Mouse (Mus musculus) midbrain, embryonic 16.5 days (tissue): ENCODE results near the gene Tchp. TPM values are rescaled to one million over a fixed set of nuclear protein-coding genes. Genes with fewer than 3 reads are reported as not detected.

Experiments
- ATAC-seq: fragments of 200-750 bp; cut with Nextera tagmentation; 2 replicates; pipeline ENCODE4 v1.8.0; 2017; ENCODE audit warnings: moderate TSS enrichment
- H3K27ac ChIP-seq: fragments of 300-500 bp; sonication (generic); 2 replicates; pipeline ENCODE4 v1.5.1; 2014; ENCODE audit warnings: mild to moderate bottlenecking, low read length, mixed read lengths
- H3K27me3 ChIP-seq: fragments of 300-500 bp; sonication (generic); 2 replicates; pipeline ENCODE4 v1.6.1; 2014; ENCODE audit warnings: low read depth, low read length, mixed read lengths; ENCODE audit not compliant: control insufficient read depth, insufficient read depth
- H3K36me3 ChIP-seq: fragments of 300-500 bp; sonication (generic); 2 replicates; pipeline ENCODE4 v1.6.1; 2014; ENCODE audit warnings: mild to moderate bottlenecking, low read length, moderate library complexity, mixed read lengths; ENCODE audit not compliant: control insufficient read depth, insufficient read depth
- H3K4me1 ChIP-seq: fragments of 300-500 bp; sonication (generic); 2 replicates; pipeline ENCODE4 v1.6.1; 2014; ENCODE audit warnings: mild to moderate bottlenecking, low read length, mixed read lengths; ENCODE audit not compliant: control insufficient read depth, insufficient read depth
- H3K4me2 ChIP-seq: fragments of 300-500 bp; sonication (generic); 2 replicates; pipeline ENCODE4 v1.6.1; 2014; ENCODE audit warnings: mild to moderate bottlenecking, low read length, mixed read lengths
- H3K4me3 ChIP-seq: fragments of 300-500 bp; sonication (generic); 2 replicates; pipeline ENCODE4 v1.5.1; 2014; ENCODE audit warnings: low read depth, mild to moderate bottlenecking, low read length, moderate library complexity, mixed read lengths
- H3K9ac ChIP-seq: fragments of 300-500 bp; sonication (generic); 2 replicates; pipeline ENCODE4 v1.6.1; 2014; ENCODE audit warnings: low read depth, low read length, mixed read lengths
- H3K9me3 ChIP-seq: fragments of 300-500 bp; sonication (generic); replicated peaks from 2 replicates; pipeline ENCODE4 v1.6.1; 2014; ENCODE audit warnings: mild to moderate bottlenecking, low read length, mixed read lengths; ENCODE audit not compliant: control insufficient read depth, poor library complexity, severe bottlenecking
- WGBS: fragments of 180-500 bp; shearing (Covaris S2); extraction: QIAGEN DNeasy Blood & Tissue Kit; methylation state at CpG from one replicate; pipeline ENCODE4 v1.1.7; 2014; 5-methylcytosine and 5-hydroxymethylcytosine counted together
- polyA plus RNA-seq: library from polyadenylated mRNA; unstranded; fragments of >200 nt; fragmentation: Nextera tagmentation; extraction: Ambion mirVana; gene quantifications from 2 replicates; pipeline ENCODE4 v1.2.1, GENCODE M21; 2015

Gene Tchp
- polyA plus RNA-seq, 1 experiment from 2014 or later, result 17.5 TPM

DNA sequence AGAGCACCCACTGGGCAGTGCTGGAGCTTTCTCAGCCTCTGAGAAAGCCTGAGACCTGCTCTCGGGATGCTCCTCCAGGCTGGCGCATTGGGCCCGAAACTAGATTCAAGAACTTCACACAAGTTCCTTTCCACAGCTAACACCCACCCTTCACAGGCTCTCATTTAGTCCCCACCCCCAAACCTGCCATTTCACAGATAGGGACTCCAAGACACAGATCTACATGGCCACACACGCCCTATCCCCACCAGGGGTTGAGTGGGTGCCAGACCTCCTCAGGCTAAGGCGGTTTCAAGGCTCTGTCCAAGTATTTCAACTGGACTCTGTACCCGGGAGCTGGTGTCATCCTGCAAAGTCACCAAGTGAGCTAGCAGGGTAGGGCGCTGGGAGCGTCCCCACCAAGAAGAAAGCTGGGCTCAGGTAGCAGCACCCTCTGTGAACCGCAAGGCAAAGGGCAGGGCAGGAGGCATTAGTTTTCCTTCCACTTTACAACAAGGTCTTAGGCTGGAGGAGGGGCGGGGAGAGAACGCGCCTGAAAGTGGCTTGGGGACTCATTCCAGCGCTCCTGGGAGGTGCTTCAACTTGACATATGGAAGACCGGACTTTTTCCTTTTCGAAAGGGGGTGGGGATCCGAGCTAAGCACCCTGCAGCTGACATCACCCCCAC lies 17.7 kb upstream of the Tchp start:
- Histone ChIP-seq H3K27me3 (no peaks in the 10 kb centered on the region), H3K4me3 (peak overlapping the region; percentile 88), H3K27ac (no peak overlapping the region), H3K9me3 (no peaks in the 10 kb centered on the region), H3K4me2 (peak overlapping the region; percentile 90), H3K9ac (peak overlapping the region; percentile 93), H3K4me1 (peaks cover 12% of the 10 kb centered on the region), H3K36me3 (no peaks in the 10 kb centered on the region)
- 21% methylated on average over 16 of the region's 16 CpGs for WGBS
- ATAC-seq, result no peak

- Histone ChIP-seq H3K4me3 (peak within 1 kb of the TSS; percentile 88), H3K4me1 (peaks cover 12% of the 10 kb centered on the region), H3K36me3 (no peaks in the 10 kb centered on the region), H3K27ac (no peak within 1 kb of the TSS), H3K9ac (peak within 1 kb of the TSS; percentile 93), H3K27me3 (no peaks in the 10 kb centered on the region), H3K4me2 (peak within 1 kb of the TSS; percentile 90), H3K9me3 (no peaks in the 10 kb centered on the region)
- peak; percentile 97 for ATAC-seq
- 4% methylated on average over 75 of the region's 75 CpGs for WGBS
These were observed 16.7 kb upstream of the Tchp start, which contains the start of gene Gltp for GRCm38 (mm10) chr5:114690633-114691567. Gene Gltp, minus strand, starts transcription at chr5:114690984.

DNA sequence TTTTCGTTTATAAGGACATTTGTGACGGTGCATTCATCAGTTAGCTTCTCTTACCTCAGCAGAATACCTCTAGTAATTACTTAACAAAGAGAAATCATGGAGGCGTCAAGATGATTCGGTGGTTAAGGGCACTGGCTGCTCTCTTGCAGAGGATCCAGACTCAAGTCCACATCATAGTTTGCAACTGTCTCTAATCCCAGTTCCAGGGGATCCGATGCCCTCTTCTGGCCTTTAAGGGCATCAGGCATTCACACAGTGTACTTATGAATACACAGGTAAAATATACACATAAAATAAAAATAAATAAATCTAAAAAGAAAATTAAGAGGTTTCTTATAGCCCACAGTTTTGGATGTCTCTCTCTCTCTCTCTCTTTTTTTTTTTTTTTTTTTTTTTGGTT lies 11.8 kb upstream of the Tchp start:
- Histone ChIP-seq H3K9ac (no peak overlapping the region), H3K36me3 (no peaks in the 10 kb centered on the region), H3K4me1 (peaks cover 4% of the 10 kb centered on the region), H3K27me3 (no peaks in the 10 kb centered on the region), H3K9me3 (no peaks in the 10 kb centered on the region), H3K27ac (no peak overlapping the region), H3K4me2 (no peak overlapping the region), H3K4me3 (no peak overlapping the region)
- WGBS, result 71% methylated on average over 5 of the region's 5 CpGs
- ATAC-seq, result no peak

- H3K27ac ChIP-seq, result no peak overlapping the region
- no peaks in the 10 kb centered on the region for H3K27me3 ChIP-seq
- H3K9ac ChIP-seq, result no peak overlapping the region
- 89% methylated on average over 17 of the region's 17 CpGs for WGBS
- ATAC-seq, result no peak
- no peak overlapping the region for H3K4me2 ChIP-seq
- H3K36me3 ChIP-seq, result no peaks in the 10 kb centered on the region
- no peaks in the 10 kb centered on the region for H3K4me1 ChIP-seq
- no peak overlapping the region for H3K4me3 ChIP-seq
- no peaks in the 10 kb centered on the region for H3K9me3 ChIP-seq
These were observed 10.6 kb upstream of the Tchp start for GRCm38 (mm10) chr5:114696939-114697338.

GRCm38 (mm10) chr5:114698044-114698746 lies 9.4 kb upstream of the Tchp start:
- no peak for ATAC-seq
- Histone ChIP-seq H3K27me3 (no peaks in the 10 kb centered on the region), H3K4me2 (no peak overlapping the region), H3K9ac (no peak overlapping the region), H3K9me3 (no peaks in the 10 kb centered on the region), H3K36me3 (no peaks in the 10 kb centered on the region), H3K4me1 (no peaks in the 10 kb centered on the region), H3K4me3 (no peak overlapping the region), H3K27ac (no peak overlapping the region)
- WGBS, result 80% methylated on average over 19 of the region's 19 CpGs

DNA sequence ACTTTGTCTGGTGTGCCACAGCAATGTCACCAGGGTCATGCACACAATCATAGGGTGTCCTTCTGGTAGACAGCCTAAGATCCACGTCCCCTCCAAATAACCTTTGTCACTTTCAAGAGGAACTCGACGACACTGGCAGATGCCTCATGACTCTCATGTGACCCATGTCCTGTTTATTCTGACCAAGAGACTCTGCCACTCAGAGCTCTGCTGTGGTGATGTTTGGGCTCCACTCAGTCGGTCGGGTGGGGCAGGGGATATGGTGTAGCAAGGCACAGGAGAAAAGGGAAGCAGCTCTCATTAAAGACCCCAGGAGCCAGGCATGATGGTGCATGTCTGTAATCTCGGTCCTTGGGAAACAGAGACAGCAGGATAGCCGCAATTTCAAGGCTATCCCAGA lies 8.5 kb upstream of the Tchp start:
- Histone ChIP-seq H3K4me2 (no peak overlapping the region), H3K4me3 (no peak overlapping the region), H3K9ac (no peak overlapping the region), H3K9me3 (no peaks in the 10 kb centered on the region), H3K27me3 (no peaks in the 10 kb centered on the region), H3K36me3 (no peaks in the 10 kb centered on the region), H3K27ac (no peak overlapping the region), H3K4me1 (no peaks in the 10 kb centered on the region)
- no peak for ATAC-seq
- WGBS, result 79% methylated on average over 7 of the region's 7 CpGs

DNA sequence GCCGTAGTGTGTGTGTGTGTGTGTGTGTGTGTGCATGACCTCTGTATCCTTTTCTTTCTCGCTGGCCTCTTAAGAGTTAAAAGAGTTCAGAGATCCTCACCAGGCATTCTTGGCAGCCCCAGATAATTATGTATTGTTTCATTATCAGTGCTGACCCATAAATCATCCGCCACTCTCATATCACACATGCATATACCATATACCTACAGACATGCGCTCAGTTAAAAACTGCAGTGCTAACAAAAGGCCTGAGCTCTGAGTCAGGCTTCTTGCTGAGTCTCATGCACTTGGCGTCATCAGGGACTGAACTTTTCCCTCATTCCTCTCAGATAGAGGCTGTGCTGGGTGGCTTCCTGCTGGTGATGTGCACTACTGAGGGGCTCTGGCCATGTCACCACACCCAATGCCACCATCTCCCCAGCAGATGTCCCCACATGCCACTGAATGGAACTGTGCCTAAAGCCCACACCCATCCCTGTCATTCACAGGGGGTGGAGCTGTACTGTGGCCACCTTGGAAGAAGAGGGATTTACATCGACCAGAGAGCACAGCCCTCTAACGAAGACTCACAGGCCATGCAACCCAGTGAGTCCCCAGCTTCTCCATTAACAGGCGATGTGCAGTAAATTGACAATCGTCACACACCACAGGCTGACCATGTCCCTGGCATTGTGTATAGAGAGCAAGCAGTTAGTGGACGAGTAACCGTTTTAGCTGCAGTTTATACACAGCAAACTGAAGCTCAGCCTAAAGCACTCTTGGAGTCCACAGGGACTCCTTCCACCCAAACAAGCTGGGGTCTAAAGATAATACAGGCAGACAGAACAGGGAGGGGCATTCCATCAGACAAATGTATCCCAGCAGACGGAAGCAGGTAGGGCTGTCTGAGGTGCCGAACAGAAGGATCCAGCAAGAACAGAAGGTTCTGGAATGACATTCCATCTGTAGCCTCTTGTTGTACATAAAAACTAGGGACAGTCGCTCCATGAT lies 4.9 kb upstream of the Tchp start:
- Histone ChIP-seq H3K4me2 (no peak overlapping the region), H3K27ac (no peak overlapping the region), H3K4me3 (no peak overlapping the region), H3K9ac (0 out of 2 replicates have a peak overlapping the region, but pooled peaks have one; percentile 6), H3K9me3 (no peaks in the 10 kb centered on the region), H3K27me3 (no peaks in the 10 kb centered on the region; the same call in 1 of the 2 replicates), H3K36me3 (no peaks in the 10 kb centered on the region), H3K4me1 (no peaks in the 10 kb centered on the region)
- WGBS, result 67% methylated on average over 14 of the region's 14 CpGs
- ATAC-seq, result 0 out of 2 replicates have a peak, but pooled peaks have one; percentile 59

DNA sequence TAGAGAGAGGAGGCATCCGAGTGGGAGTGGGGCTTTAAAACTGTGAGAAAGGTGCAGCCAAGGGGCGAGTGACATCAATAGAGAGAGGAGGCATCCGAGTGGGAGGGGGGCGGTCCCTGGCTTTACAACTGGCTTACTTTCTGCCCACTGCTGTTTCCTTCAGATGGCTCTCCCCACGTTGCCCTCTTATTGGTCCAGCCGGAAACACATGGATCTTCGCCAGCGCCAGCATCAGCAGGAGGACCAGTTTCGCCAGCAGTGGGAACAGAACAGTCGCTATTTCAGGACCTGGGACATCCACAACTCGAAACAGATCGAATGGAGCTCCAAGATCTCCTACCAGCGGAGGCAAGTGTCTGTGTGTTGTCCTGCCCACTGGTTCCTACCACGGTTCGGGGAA lies 931 bp downstream of the Tchp start:
- 53% methylated on average over 15 of the region's 15 CpGs for WGBS
- ATAC-seq, result no peak
- no peak overlapping the region for H3K27ac ChIP-seq

More for the DNA sequence above, 931 bp downstream of the Tchp start:
- Histone ChIP-seq H3K4me2 (peak overlapping the region; percentile 80), H3K9me3 (no peaks in the 10 kb centered on the region), H3K36me3 (peaks cover 9% of the 10 kb centered on the region), H3K4me1 (peaks cover 7% of the 10 kb centered on the region), H3K4me3 (peak overlapping the region; percentile 58), H3K9ac (peak overlapping the region; percentile 66; the same call in 1 of the 2 replicates), H3K27me3 (no peaks in the 10 kb centered on the region; the same call in 1 of the 2 replicates)
